Mouse (Mus musculus) intestine, postnatal 0 days (tissue): Measurements from ENCODE around the gene Hist2h3c2. TPM values are rescaled to one million over a fixed set of nuclear protein-coding genes. Genes with fewer than 3 reads are reported as not detected.
"Not testable (repeated sequence)": the region's sequence is repeated elsewhere in the genome, so short reads cannot be mapped to it uniquely, and the experiment has no call there.

Experiments used
- ATAC-seq: fragments of 200-750 bp; cut with Nextera tagmentation; 2 replicates; pipeline ENCODE4 v1.8.0; 2017; ENCODE audit warnings: mild to moderate bottlenecking, moderate TSS enrichment, moderate library complexity
- H3K27ac ChIP-seq: fragments of 300-500 bp; sonication (generic); 2 replicates; pipeline ENCODE4 v1.5.1; 2014; ENCODE audit warnings: mild to moderate bottlenecking, low read depth, low read length, moderate library complexity
- H3K27me3 ChIP-seq: fragments of 300-500 bp; sonication (generic); replicated peaks from 2 replicates; pipeline ENCODE4 v1.6.1; 2014; ENCODE audit warnings: low read length, mixed read lengths; ENCODE audit not compliant: control insufficient read depth, insufficient read depth
- H3K36me3 ChIP-seq: fragments of 300-500 bp; sonication (generic); 2 replicates; pipeline ENCODE4 v1.6.1; 2014; ENCODE audit warnings: mild to moderate bottlenecking, moderate library complexity; ENCODE audit not compliant: control insufficient read depth, insufficient read depth
- H3K4me1 ChIP-seq: fragments of 300-500 bp; sonication (generic); replicated peaks from 2 replicates; pipeline ENCODE4 v1.6.1; 2014; ENCODE audit warnings: antibody characterized with exemption, low read length, mixed read lengths; ENCODE audit not compliant: control insufficient read depth, insufficient read depth
- H3K4me2 ChIP-seq: fragments of 300-500 bp; sonication (generic); replicated peaks from 2 replicates; pipeline ENCODE4 v1.6.1; 2014; ENCODE audit warnings: low read depth, mild to moderate bottlenecking, moderate library complexity
- H3K4me3 ChIP-seq: fragments of 300-500 bp; sonication (generic); 2 replicates; pipeline ENCODE4 v1.5.1; 2014; ENCODE audit warnings: low read depth, low read length
- H3K9ac ChIP-seq: fragments of 300-500 bp; sonication (generic); 2 replicates; pipeline ENCODE4 v1.6.1; 2014; ENCODE audit warnings: mild to moderate bottlenecking, low read depth, low read length
- H3K9me3 ChIP-seq: fragments of 300-500 bp; sonication (generic); 2 replicates; pipeline ENCODE4 v1.6.1; 2016; ENCODE audit warnings: mixed run types; ENCODE audit not compliant: control insufficient read depth
- CTCF ChIP-seq: sonication (generic); IDR thresholded peaks from 2 replicates; pipeline ENCODE4 v1.5.1; 2016; ENCODE audit warnings: low read depth, mild to moderate bottlenecking, control low read depth, antibody characterized with exemption, moderate library complexity
- WGBS: fragments of 180-500 bp; shearing (Covaris S2); extraction: QIAGEN DNeasy Blood & Tissue Kit; methylation state at CpG from one replicate; pipeline ENCODE4 v1.1.7; 2014; 5-methylcytosine and 5-hydroxymethylcytosine counted together
- polyA plus RNA-seq: library from polyadenylated mRNA; unstranded; fragments of >200 nt; fragmentation: Nextera tagmentation; extraction: Ambion mirVana; gene quantifications from 2 replicates; pipeline ENCODE4 v1.2.1, GENCODE M21; 2015

Gene Hist2h3c2
- polyA plus RNA-seq, 1 experiment from 2014 or later = 1.1 TPM

DNA sequence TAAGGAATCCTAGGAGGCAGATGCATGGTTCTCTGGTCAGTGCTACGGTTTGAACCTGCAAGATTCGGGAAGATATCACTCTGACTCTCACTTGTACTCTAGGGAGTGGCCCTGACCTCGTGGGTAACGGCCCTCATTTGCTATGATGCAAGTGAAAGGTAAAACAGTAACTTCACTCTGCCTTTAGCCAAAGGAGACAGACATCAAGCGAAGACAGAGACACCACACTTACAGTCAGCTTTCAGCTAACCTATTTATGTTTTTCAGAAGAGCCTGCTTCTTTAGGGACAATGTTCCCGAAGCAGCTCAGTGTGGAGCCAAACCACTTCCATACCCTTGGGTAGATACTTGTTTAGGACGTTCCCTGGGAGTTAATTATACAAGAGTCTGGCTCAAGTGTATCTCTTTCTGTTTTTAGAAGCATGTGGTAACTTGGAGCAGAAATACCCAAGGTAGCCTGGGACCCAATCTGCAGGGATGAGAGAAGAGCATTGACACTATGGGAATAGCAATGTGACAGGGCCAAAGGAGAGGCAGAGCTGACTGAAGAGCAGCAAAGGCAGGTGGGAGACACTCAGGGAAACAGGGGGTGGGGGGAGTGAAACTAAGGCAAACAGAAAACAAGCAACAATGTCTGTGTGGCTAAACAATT, 5.1 kb upstream of the Hist2h3c2 start:
- Histone ChIP-seq H3K9me3 (no peaks in the 10 kb centered on the region), H3K36me3 (no peaks in the 10 kb centered on the region), H3K27me3 (no peaks in the 10 kb centered on the region), H3K9ac (no peak overlapping the region), H3K4me3 (no peak overlapping the region), H3K4me1 (peaks cover 12% of the 10 kb centered on the region), H3K27ac (no peak overlapping the region; the same call in 1 of the 2 replicates), H3K4me2 (peak overlapping the region; percentile 78)
- WGBS = 47% methylated on average over 7 of the region's 7 CpGs
- no peak for ATAC-seq
- TF ChIP-seq CTCF = no peak

DNA sequence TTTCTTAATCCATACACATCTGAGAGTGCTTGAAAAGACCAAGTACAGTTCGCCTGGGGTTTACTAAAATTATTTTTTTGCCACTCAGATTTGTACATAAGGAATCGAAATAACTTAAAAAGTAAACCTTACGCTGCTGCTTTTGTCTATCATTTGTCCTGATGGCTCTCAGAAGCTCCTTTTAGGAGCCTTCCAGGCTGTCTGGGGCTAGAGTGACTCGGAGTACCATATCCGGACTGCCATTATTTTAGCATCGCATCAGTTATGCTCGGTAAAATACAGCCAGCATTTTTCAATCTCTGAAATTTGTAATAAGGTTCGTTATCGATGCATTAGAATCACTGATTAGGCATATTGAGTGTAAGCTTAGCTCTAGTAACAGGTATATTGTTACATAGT, 1.9 kb upstream of the Hist2h3c2 start:
- peak overlapping the region; percentile 55 for H3K4me2 ChIP-seq
- peak overlapping the region; percentile 29 for H3K4me3 ChIP-seq
- WGBS = 78% methylated on average over 9 of the region's 9 CpGs
- H3K27me3 ChIP-seq = no peaks in the 10 kb centered on the region
- peaks cover 21% of the 10 kb centered on the region for H3K4me1 ChIP-seq
- no peaks in the 10 kb centered on the region for H3K9me3 ChIP-seq
- H3K9ac ChIP-seq = no peak overlapping the region; the same call in 1 of the 2 replicates
- TF ChIP-seq CTCF = no peak
- H3K36me3 ChIP-seq = no peaks in the 10 kb centered on the region
- no peak for ATAC-seq
- 0 out of 2 replicates have a peak overlapping the region, but pooled peaks have one; percentile 35 for H3K27ac ChIP-seq

DNA sequence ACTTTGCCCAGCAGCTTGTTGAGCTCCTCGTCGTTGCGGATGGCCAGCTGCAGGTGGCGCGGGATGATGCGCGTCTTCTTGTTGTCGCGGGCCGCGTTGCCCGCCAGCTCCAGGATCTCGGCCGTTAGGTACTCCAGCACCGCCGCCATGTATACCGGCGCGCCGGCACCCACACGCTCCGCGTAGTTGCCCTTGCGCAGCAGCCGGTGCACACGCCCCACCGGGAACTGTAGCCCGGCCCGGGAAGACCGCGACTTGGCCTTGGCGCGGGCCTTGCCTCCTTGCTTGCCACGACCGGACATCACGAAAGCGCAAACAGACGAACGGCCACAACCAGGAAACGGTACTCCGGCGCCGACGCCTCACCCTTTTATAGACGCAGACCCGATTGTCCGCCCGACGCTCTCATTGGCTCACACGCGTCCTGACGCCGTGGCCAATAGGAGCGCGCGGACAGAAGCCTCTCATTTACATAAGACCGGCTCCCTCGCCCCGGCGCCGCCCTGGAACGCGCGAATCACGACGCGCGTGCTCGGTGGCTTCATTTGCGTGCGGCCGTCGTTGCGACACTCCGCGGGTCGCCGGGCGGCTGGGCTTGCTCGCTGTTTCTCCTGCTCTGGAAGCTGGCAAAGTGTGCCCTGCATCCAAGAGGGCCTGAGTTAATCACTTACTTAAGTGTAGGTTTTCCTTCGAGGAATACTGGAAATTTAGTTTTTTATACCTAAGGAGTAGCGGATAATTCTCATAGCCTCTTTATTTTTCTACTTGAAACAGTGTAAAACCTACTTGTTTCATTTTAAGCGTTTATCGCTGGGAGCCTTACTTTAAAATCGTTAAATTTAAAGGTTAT, 1.2 kb upstream of the Hist2h3c2 start, which contains the start of gene Hist2h2aa2:
Gene Hist2h2aa2, minus strand, starts transcription at position 328 of the 850 bp plus-strand sequence.
- H3K9ac ChIP-seq, H3K27me3 ChIP-seq, H3K36me3 ChIP-seq, H3K9me3 ChIP-seq: not testable (repeated sequence)
- peak within 1 kb of the TSS; percentile 29 for H3K4me3 ChIP-seq
- peaks cover 21% of the 10 kb centered on the region for H3K4me1 ChIP-seq
- peak; percentile 80 for ATAC-seq
- peak within 1 kb of the TSS; percentile 35; the same call in 1 of the 2 replicates for H3K27ac ChIP-seq
- peak within 1 kb of the TSS; percentile 55 for H3K4me2 ChIP-seq
- WGBS = 4% methylated on average over 30 of the region's 85 CpGs

DNA sequence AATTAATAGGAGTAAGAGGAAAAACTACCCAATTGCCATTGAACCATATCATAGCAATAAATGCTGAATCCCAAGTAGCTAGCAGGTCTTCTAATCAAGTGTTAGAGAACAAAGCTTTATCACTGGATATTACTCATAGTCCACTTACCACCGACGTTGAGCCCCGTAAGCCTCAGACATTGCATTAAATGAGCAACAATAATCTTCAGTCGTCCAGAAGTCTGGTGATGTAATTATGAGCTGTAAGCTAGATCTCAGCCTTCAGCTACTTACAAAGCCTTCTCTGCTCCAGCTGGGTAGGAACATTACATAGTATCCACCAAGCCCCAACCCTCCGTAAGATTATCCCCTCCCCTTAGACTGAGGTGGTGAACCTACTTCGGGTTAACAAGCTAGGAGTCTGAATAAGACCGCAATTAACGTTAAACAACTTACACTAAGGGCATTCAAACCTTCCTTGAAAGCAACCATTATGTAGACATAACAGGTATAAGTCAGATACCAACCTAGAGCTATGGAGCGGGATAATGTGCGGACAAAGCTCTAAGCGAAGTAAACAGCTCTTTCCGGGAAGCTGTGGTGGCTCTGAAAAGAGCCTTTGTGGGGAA, 919 bp downstream of the Hist2h3c2 start:
- no peaks in the 10 kb centered on the region for H3K9me3 ChIP-seq
- H3K27me3 ChIP-seq = no peaks in the 10 kb centered on the region
- peak overlapping the region; percentile 54; the same call in 1 of the 2 replicates for H3K27ac ChIP-seq
- H3K4me1 ChIP-seq = peaks cover 9% of the 10 kb centered on the region
- peak overlapping the region; percentile 54 for H3K9ac ChIP-seq
- peak overlapping the region; percentile 41 for H3K4me3 ChIP-seq
- H3K4me2 ChIP-seq = peak overlapping the region; percentile 70
- ATAC-seq = no peak
- WGBS = under 1% methylated on average over 12 of the region's 12 CpGs
- H3K36me3 ChIP-seq = no peaks in the 10 kb centered on the region
- no peak for TF ChIP-seq CTCF

DNA sequence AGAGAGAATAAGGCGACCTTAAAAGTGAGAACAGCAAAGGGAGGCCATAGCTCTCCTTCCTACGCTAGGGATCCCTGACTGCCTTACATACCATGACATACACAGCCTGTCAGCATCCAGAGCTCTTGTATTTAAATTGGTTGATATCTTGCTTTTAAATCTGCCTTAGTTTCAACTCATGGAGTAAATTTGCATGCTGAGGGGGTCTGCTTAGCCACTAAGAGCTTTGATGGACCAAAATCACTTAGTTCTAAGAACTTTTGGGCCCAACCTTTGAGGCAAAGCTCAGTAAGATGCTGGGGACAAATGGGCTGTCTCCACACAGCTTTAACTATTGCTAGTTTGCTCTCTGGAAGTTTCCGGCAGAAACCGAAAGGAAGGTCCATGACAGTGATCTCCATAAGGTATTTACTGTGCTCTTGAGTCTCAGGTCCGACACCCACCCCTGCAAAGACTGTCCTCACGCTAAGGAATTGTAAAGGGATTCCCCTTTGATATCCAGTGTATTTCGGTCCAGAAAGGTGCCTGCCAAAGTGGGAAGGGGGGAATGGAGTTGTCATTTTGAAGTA, 1.5 kb downstream of the Hist2h3c2 start:
- Histone ChIP-seq H3K36me3 (no peaks in the 10 kb centered on the region), H3K4me1 (peaks cover 9% of the 10 kb centered on the region), H3K9me3 (no peaks in the 10 kb centered on the region), H3K4me2 (peak overlapping the region; percentile 70), H3K27ac (peak overlapping the region; percentile 54; the same call in 1 of the 2 replicates), H3K9ac (peak overlapping the region; percentile 54; the same call in 1 of the 2 replicates), H3K4me3 (peak overlapping the region; percentile 41), H3K27me3 (no peaks in the 10 kb centered on the region)
- TF ChIP-seq CTCF = no peak
- ATAC-seq = no peak
- 13% methylated on average over 7 of the region's 7 CpGs for WGBS
